ENCODE assay signal across 9 mouse cellular contexts in the genomic region with DNA sequence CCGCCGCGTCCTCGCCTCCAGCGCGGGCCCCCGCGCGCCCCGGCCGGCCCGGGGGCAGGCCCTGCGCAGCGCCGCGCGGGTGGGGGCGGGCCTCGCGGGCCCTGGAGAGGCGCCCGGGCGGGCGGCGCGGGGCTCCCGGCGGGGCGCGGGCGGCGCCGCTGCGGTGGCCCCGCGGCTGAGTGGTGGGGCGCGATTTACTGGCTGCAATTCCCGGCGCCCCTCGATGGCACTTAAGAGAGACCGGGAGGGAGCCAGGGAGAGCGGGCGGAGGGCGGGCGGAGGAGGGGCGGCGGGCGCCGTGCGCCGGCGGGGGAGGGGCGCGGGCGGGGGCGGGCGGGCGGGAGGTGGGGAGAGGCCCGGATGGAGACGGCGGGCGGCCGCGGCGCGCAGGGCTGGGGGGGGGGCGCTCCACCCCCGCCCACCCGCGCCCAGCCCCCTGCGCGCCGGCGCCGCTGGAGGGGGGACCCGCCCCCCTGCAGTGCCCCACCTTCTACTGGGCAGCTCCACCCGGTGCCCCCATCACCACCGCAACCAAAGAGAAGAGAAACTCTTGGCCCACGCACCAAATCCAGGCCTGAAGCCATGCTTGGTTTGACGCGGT. TPM values are rescaled to one million over a fixed set of nuclear protein-coding genes. Genes with fewer than 3 reads are reported as not detected.
DNase-seq lines count a peak whose midpoint lies in the region; ATAC-seq and TF ChIP-seq lines count a peak whose summit lies in the region.
"Had no signal": no experiment of that assay in that cellular context is flagged by ENCODE, and none has a peak within 500 bp of the region (broad histone marks: within the 10 kb centered on the region; RNA-seq: fewer than 3 reads in every experiment).

No protein-coding gene starts in this region.

- peaks cover 24% of the 10 kb centered on the region for H3K4me1 ChIP-seq in testis, adult 2 months (ENCODE audit: control insufficient read depth, insufficient read depth, low read length)
- peaks cover 48% of the 10 kb centered on the region for H3K4me1 ChIP-seq in limb, embryonic 11.5 days (ENCODE audit: control insufficient read depth, insufficient read depth, low read length)

- H3K9me3 ChIP-seq in limb, embryonic 11.5 days (ENCODE audit: control insufficient read depth, low read length), result no peaks in the 10 kb centered on the region

- peak overlapping the region; percentile 78 for H3K9ac ChIP-seq in limb, embryonic 11.5 days (ENCODE audit: low read length)

- peak; percentile 17 for DNase-seq in gastrocnemius, postnatal 10 days
- DNase-seq in gastrocnemius, adult 8-10 months (ENCODE audit: low spot score in 2 of 2), result no peak
- DNase-seq in testis, postnatal 14 days (ENCODE audit: low spot score), result no peak
- peak; percentile 54 for DNase-seq in limb, embryonic 11.5 days (ENCODE audit: low spot score)
- peak; percentile 27 for DNase-seq in splenic B cell, adult 2 months (ENCODE audit: low read depth, low spot score)
- no peak for DNase-seq in layer of hippocampus, postnatal 36 days

- H3K27me3 ChIP-seq in testis, adult 2 months (ENCODE audit: control insufficient read depth, insufficient read depth, low read length), result no peaks in the 10 kb centered on the region
- peaks cover 15% of the 10 kb centered on the region; the same call in 1 of the 2 replicates for H3K27me3 ChIP-seq in limb, embryonic 11.5 days (ENCODE audit: control insufficient read depth, insufficient read depth, low read length)
- no peaks in the 10 kb centered on the region; the same call in 1 of the 2 replicates for H3K27me3 ChIP-seq in splenic B cell, adult 2 months (ENCODE audit: control insufficient read depth, insufficient read depth, low read length, poor library complexity, severe bottlenecking)

- ATAC-seq in limb, embryonic 11.5 days (ENCODE audit: insufficient number of reproducible peaks, low FRiP score, low TSS enrichment, low read depth), result no peak
- no peak for ATAC-seq in erythroid progenitor cell, adult 5-6 weeks (replicated peaks; ENCODE audit: low FRiP score, poor library complexity, severe bottlenecking)

- TF ChIP-seq POLR2A in testis, adult 2 months (IDR thresholded peaks at IDR 0.05; ENCODE audit: control insufficient read depth, low read depth, low read length), result no peak

- H3K4me2 ChIP-seq in limb, embryonic 11.5 days (ENCODE audit: low read depth, severe bottlenecking), result peak overlapping the region; percentile 88

- peak overlapping the region; percentile 23; the same call in 1 of the 2 replicates for H3K4me3 ChIP-seq in testis, adult 2 months (ENCODE audit: control insufficient read depth, low read depth, low read length)
- H3K4me3 ChIP-seq in limb, embryonic 11.5 days (ENCODE audit: low read depth, low read length), result peak overlapping the region; percentile 53; the same call in 1 of the 2 replicates
- H3K4me3 ChIP-seq: erythroblast, embryonic 14.5 days had no signal

- H3K36me3 ChIP-seq in testis, adult 2 months (ENCODE audit: control insufficient read depth, insufficient read depth, low read length), result no peaks in the 10 kb centered on the region
- H3K36me3 ChIP-seq in limb, embryonic 11.5 days (ENCODE audit: control insufficient read depth, insufficient read depth, low read length), result no peaks in the 10 kb centered on the region
- no peaks in the 10 kb centered on the region for H3K36me3 ChIP-seq in splenic B cell, adult 2 months (ENCODE audit: control insufficient read depth, insufficient read depth, low read length, poor library complexity, severe bottlenecking)

- TF ChIP-seq CTCF in testis, adult 2 months (IDR thresholded peaks at IDR 0.05; ENCODE audit: control insufficient read depth, insufficient read depth, insufficient replicate concordance, low read depth, low read length), result no peak

- H3K27ac ChIP-seq in testis, adult 2 months (ENCODE audit: control insufficient read depth, insufficient read depth, low read depth, low read length), result no peak overlapping the region
- peak overlapping the region; percentile 77 for H3K27ac ChIP-seq in limb, embryonic 11.5 days (replicated peaks; ENCODE audit: low read depth, low read length)

- under 1% methylated on average over 13 of the region's 82 CpGs for WGBS in limb, embryonic 11.5 days

RNA-seq across cellular contexts. Expression of gene Tcf20, which starts 24.0 kb away (rescaled TPM):
- total RNA-seq in gastrocnemius, postnatal 10 days (2021), result 10 to 100 TPM; 33.4 to 40.6 TPM
- total RNA-seq in gastrocnemius, adult 8-10 months (2022), result 10 to 100 TPM; 28.0 to 36.3 (median 32.1) TPM
- polyA plus RNA-seq in testis, adult 2 months (2012; rRNA removed), result 26.0 and 27.1 TPM in 2 replicates
- polyA plus RNA-seq in limb, embryonic 11.5 days (2014; fragmentation: Nextera tagmentation; extraction: Ambion mirVana), result 12.3 and 14.3 TPM in 2 replicates
- total RNA-seq in layer of hippocampus, postnatal 36 days (2021), result 100 to 1,000 TPM; 212 to 230 TPM
- total RNA-seq in erythroid progenitor cell, adult 5-6 weeks (2015; ENCODE audit: low replicate concordance), result 35.0 and 36.0 TPM in 2 replicates
- 51.7 and 55.5 TPM in 2 replicates for total RNA-seq in erythroid progenitor cell, adult 5-6 weeks (2017; ENCODE audit: low replicate concordance)

Comparison
In these comparisons a context has a peak if more than half of its experiments do, and no peak if none do; other contexts are left out.
1. DNase-seq: peak in gastrocnemius, postnatal 10 days (single experiment), limb, embryonic 11.5 days (single experiment) and splenic B cell, adult 2 months (single experiment); none in gastrocnemius, adult 8-10 months (0 of 2), testis, postnatal 14 days (single experiment) and layer of hippocampus, postnatal 36 days (0 of 2).